8 mouse cellular contexts compared by ENCODE assay signal in genomic region chr1:132292318-132293129, GRCm38 (mm10). TPM values are rescaled to one million over a fixed set of nuclear protein-coding genes. Genes with fewer than 3 reads are reported as not detected.
A peak's percentile ranks its signal among the peaks of the same experiment; 100 is the strongest.
DNase-seq lines count a peak whose midpoint lies in the region; ATAC-seq lines count a peak whose summit lies in the region.

No protein-coding gene starts in this region.

- WGBS in intestine, embryonic 14.5 days = 34% methylated on average over 21 of the region's 21 CpGs

- peak overlapping the region; percentile 5; the same call in 1 of the 2 replicates for H3K27ac ChIP-seq in intestine, embryonic 14.5 days (ENCODE audit: low read depth)

- no peak for ATAC-seq in intestine, embryonic 14.5 days (replicated peaks; ENCODE audit: low FRiP score, low TSS enrichment, low read depth)
- peak; percentile 68 for ATAC-seq in megakaryocyte-erythroid progenitor cell, adult 5-6 weeks (replicated peaks; ENCODE audit: low FRiP score, low TSS enrichment, poor library complexity, severe bottlenecking)
- no peak for ATAC-seq in megakaryocyte, adult 5-6 weeks (ENCODE audit: poor library complexity, severe bottlenecking)

- H3K4me3 ChIP-seq in intestine, embryonic 14.5 days (ENCODE audit: low read depth, low read length) = no peak overlapping the region

- peaks cover 10% of the 10 kb centered on the region for H3K4me1 ChIP-seq in intestine, embryonic 14.5 days (replicated peaks; ENCODE audit: control insufficient read depth, insufficient read depth, low read length)

- no peak overlapping the region for H3K9ac ChIP-seq in intestine, embryonic 14.5 days (ENCODE audit: low read length)

- H3K9me3 ChIP-seq in intestine, embryonic 14.5 days (ENCODE audit: control insufficient read depth, low read length) = no peaks in the 10 kb centered on the region

- DNase-seq in adrenal gland, adult (ENCODE audit: inconsistent age in 2 of 2, low spot score in 1 of 2) = peak; percentile 59 to 76
- DNase-seq in adrenal gland, adult 2 months = no peak
- peak; percentile 33 for DNase-seq in right cerebral cortex, postnatal 14 days
- no peak for DNase-seq in right cerebral cortex, postnatal 36 days (ENCODE audit: low spot score in 2 of 2)
- DNase-seq in intestine, embryonic 14.5 days (ENCODE audit: low spot score) = no peak
- no peak for DNase-seq in layer of hippocampus, adult 8-10 months (ENCODE audit: low spot score in 2 of 2)

- H3K4me2 ChIP-seq in intestine, embryonic 14.5 days (ENCODE audit: low read length) = no peak overlapping the region

- no peaks in the 10 kb centered on the region for H3K36me3 ChIP-seq in intestine, embryonic 14.5 days (ENCODE audit: control insufficient read depth, insufficient read depth, low read length)

- peaks cover 13% of the 10 kb centered on the region for H3K27me3 ChIP-seq in intestine, embryonic 14.5 days (replicated peaks; ENCODE audit: control insufficient read depth, insufficient read depth, low read length)

RNA-seq across cellular contexts. Expression of gene Klhdc8a, which starts 5.9 kb away (rescaled TPM):
- 100 to 1,000 TPM in 1 of 2 experiments, 10 to 100 TPM in 1; 98.4 to 272 TPM for total RNA-seq in adrenal gland, adult 2 months (2021)
- 162 and 163 TPM in 2 replicates for polyA plus RNA-seq in adrenal gland, adult 2 months (2012; rRNA removed)
- 0.19 and 0.22 TPM in 2 replicates for polyA plus RNA-seq in intestine, embryonic 14.5 days (2014; fragmentation: Nextera tagmentation; extraction: Ambion mirVana)
- not detected in 2 replicates for total RNA-seq in megakaryocyte-erythroid progenitor cell, adult 5-6 weeks (2014; fragmentation: Nextera tagmentation)
- total RNA-seq in megakaryocyte-erythroid progenitor cell, adult 5-6 weeks (2017) = not detected in 2 replicates
- 1 to 10 TPM; 5.1 to 6.2 (median 5.7) TPM for total RNA-seq in layer of hippocampus, adult 8-10 months (2022)
- not detected in 2 replicates for total RNA-seq in megakaryocyte, adult 5-6 weeks (2015)
- total RNA-seq in megakaryocyte, adult 5-6 weeks (2017) = not detected in 2 replicates

RNA-seq across cellular contexts. Expression of gene Nuak2, which starts 23.4 kb away (rescaled TPM):
- 1 to 10 TPM; 4.7 TPM for total RNA-seq in adrenal gland, adult 2 months (2021)
- polyA plus RNA-seq in adrenal gland, adult 2 months (2012; rRNA removed) = 2.8 and 2.9 TPM in 2 replicates
- 2.1 and 4.4 TPM in 2 replicates for polyA plus RNA-seq in intestine, embryonic 14.5 days (2014; fragmentation: Nextera tagmentation; extraction: Ambion mirVana)
- 3.7 and 4.9 TPM in 2 replicates for total RNA-seq in megakaryocyte-erythroid progenitor cell, adult 5-6 weeks (2014; fragmentation: Nextera tagmentation)
- total RNA-seq in megakaryocyte-erythroid progenitor cell, adult 5-6 weeks (2017) = 0.70 and 4.4 TPM in 2 replicates
- 1 to 10 TPM; 1.2 to 2.0 (median 1.9) TPM for total RNA-seq in layer of hippocampus, adult 8-10 months (2022)
- total RNA-seq in megakaryocyte, adult 5-6 weeks (2015) = 23.9 and 24.2 TPM in 2 replicates
- total RNA-seq in megakaryocyte, adult 5-6 weeks (2017) = 14.3 and 16.7 TPM in 2 replicates

Comparison
In these comparisons a context has a peak if more than half of its experiments do, and no peak if none do; other contexts are left out.
1. DNase-seq: peak in adrenal gland, adult (2 of 2) and right cerebral cortex, postnatal 14 days (single experiment); none in adrenal gland, adult 2 months (single experiment), right cerebral cortex, postnatal 36 days (0 of 2), intestine, embryonic 14.5 days (single experiment) and layer of hippocampus, adult 8-10 months (0 of 2).
2. RNA of gene Klhdc8a, which starts 5.9 kb away (total RNA-seq): 98.4 to 272 TPM in adrenal gland, adult 2 months; 5.1 to 6.2 TPM in layer of hippocampus, adult 8-10 months, not detected in megakaryocyte-erythroid progenitor cell, adult 5-6 weeks and not detected in megakaryocyte, adult 5-6 weeks; every median in the first group is over 10 times any median in the second.